Mouse (Mus musculus) CH12.LX (cell line): ENCODE measurements around the gene Smc4. TPM values are rescaled to one million over a fixed set of nuclear protein-coding genes. Genes with fewer than 3 reads are reported as not detected.

ENCODE experiments used
- DNase-seq: peaks from one replicate; pipeline ENCODE4 v3.0.0-alpha.2; 2013; ENCODE audit errors: extremely low read depth
- H3K27ac ChIP-seq: 2 replicates; pipeline ENCODE4 v1.5.1; 2012; ENCODE audit warnings: low read depth, mild to moderate bottlenecking, control low read depth, moderate library complexity; ENCODE audit not compliant: insufficient read depth
- H3K27me3 ChIP-seq: replicated peaks from 2 replicates; pipeline ENCODE3; 2012; ENCODE audit warnings: inconsistent platforms
- H3K36me3 ChIP-seq, 2 experiments: replicated peaks in 1 of 2; 2 replicates each; pipeline versions ENCODE3 to v1.6.1; 2012; ENCODE audit warnings: inconsistent platforms in 1 of 2, low read length in 1 of 2, mild to moderate bottlenecking in 1 of 2, mixed read lengths in 1 of 2, moderate library complexity in 1 of 2; ENCODE audit not compliant: control insufficient read depth in 1 of 2, insufficient read depth in 1 of 2
- H3K4me1 ChIP-seq, 2 experiments: 2 replicates each; pipeline ENCODE4 v1.6.1; 2012; ENCODE audit warnings: inconsistent platforms in 1 of 2, moderate library complexity in 1 of 2; ENCODE audit not compliant: insufficient read depth in 2 of 2, control insufficient read depth in 1 of 2
- H3K4me2 ChIP-seq: 2 replicates; pipeline ENCODE4 v1.6.1; 2012; ENCODE audit warnings: low read depth, mild to moderate bottlenecking, control low read depth; ENCODE audit not compliant: poor library complexity, insufficient read depth, severe bottlenecking
- H3K4me3 ChIP-seq, 3 experiments: fragments of 150-350 bp in 1 of 3; sonication (generic) in 1 of 3; replicated peaks in 1 of 3; 2 replicates each; pipeline versions ENCODE3 to v1.5.1; 2011 to 2012; ENCODE audit warnings: low read depth in 2 of 3, low read length in 2 of 3, mild to moderate bottlenecking in 2 of 3, moderate library complexity in 2 of 3, control low read depth in 1 of 3, improper control_type of control experiment in 1 of 3, inconsistent platforms in 1 of 3, mixed read lengths in 1 of 3; ENCODE audit not compliant: poor library complexity in 1 of 3
- H3K79me2 ChIP-seq: replicated peaks from 2 replicates; pipeline ENCODE4 v1.6.1; 2012; ENCODE audit warnings: mild to moderate bottlenecking, moderate library complexity; ENCODE audit not compliant: control insufficient read depth, poor library complexity, insufficient read depth, severe bottlenecking; ENCODE audit errors: extremely low read depth
- H3K9ac ChIP-seq: 2 replicates; pipeline ENCODE4 v1.6.1; 2012; ENCODE audit warnings: low read depth, mild to moderate bottlenecking, control low read depth, moderate library complexity; ENCODE audit not compliant: insufficient read depth
- H3K9me3 ChIP-seq: replicated peaks from 2 replicates; pipeline ENCODE3; 2012; ENCODE audit warnings: low read length, inconsistent platforms, mixed read lengths
- CHD1 ChIP-seq: IDR thresholded peaks from 2 replicates; pipeline ENCODE4 v1.6.1; 2012; ENCODE audit warnings: low read depth, low read length, improper control_type of control experiment, inconsistent platforms
- ELF1 ChIP-seq: IDR thresholded peaks from 2 replicates; pipeline ENCODE4 v1.6.1; 2014; ENCODE audit warnings: low read depth, mild to moderate bottlenecking, inconsistent platforms, low read length, improper control_type of control experiment
- ETS1 ChIP-seq: conservative IDR thresholded peaks from 2 replicates; pipeline ENCODE4 v1.6.1; 2012; ENCODE audit warnings: low read depth, mild to moderate bottlenecking, inconsistent platforms, low read length, improper control_type of control experiment, moderate library complexity
- HCFC1 ChIP-seq: IDR thresholded peaks from 2 replicates; pipeline ENCODE4 v1.6.1; 2012; ENCODE audit warnings: low read depth, mild to moderate bottlenecking, inconsistent platforms, low read length, improper control_type of control experiment
- JUN ChIP-seq: IDR thresholded peaks from 2 replicates; pipeline ENCODE4 v1.6.1; 2011; ENCODE audit warnings: low read depth, mild to moderate bottlenecking, low read length, improper control_type of control experiment, moderate library complexity; ENCODE audit not compliant: insufficient read depth
- KAT2A ChIP-seq: IDR thresholded peaks from 2 replicates; pipeline ENCODE4 v1.6.1; 2012; ENCODE audit warnings: low read length, improper control_type of control experiment, inconsistent platforms; ENCODE audit not compliant: insufficient replicate concordance
- MAZ ChIP-seq: IDR thresholded peaks from 2 replicates; pipeline ENCODE4 v1.6.1; 2012; ENCODE audit warnings: low read depth, mild to moderate bottlenecking, inconsistent platforms, low read length, improper control_type of control experiment, moderate library complexity
- MEF2A ChIP-seq: IDR thresholded peaks from 2 replicates; pipeline ENCODE4 v1.6.1; 2014; ENCODE audit warnings: low read depth, mild to moderate bottlenecking, inconsistent platforms, low read length, improper control_type of control experiment, borderline replicate concordance
- NELFE ChIP-seq: IDR thresholded peaks from 2 replicates; pipeline ENCODE4 v1.6.1; 2011; ENCODE audit warnings: low read depth, low read length, improper control_type of control experiment
- NRF1 ChIP-seq: IDR thresholded peaks from 2 replicates; pipeline ENCODE4 v1.6.1; 2014; ENCODE audit warnings: low read depth, mild to moderate bottlenecking, inconsistent platforms, low read length, improper control_type of control experiment, moderate library complexity
- POLR2A ChIP-seq: IDR thresholded peaks from 2 replicates; pipeline ENCODE4 v1.6.1; 2011; ENCODE audit warnings: low read depth, mild to moderate bottlenecking, improper control_type of control experiment, low read length
- RAD21 ChIP-seq: IDR thresholded peaks from 2 replicates; pipeline ENCODE4 v1.6.1; 2011; ENCODE audit warnings: low read depth, mild to moderate bottlenecking, low read length, improper control_type of control experiment, moderate library complexity
- SIN3A ChIP-seq: IDR thresholded peaks from 2 replicates; pipeline ENCODE4 v1.6.1; 2012; ENCODE audit warnings: low read length, improper control_type of control experiment, inconsistent platforms
- UBTF ChIP-seq: IDR thresholded peaks from 2 replicates; pipeline ENCODE4 v1.6.1; 2012; ENCODE audit warnings: low read depth, mild to moderate bottlenecking, inconsistent platforms, low read length, improper control_type of control experiment, moderate library complexity
- USF1 ChIP-seq: IDR thresholded peaks from 2 replicates; pipeline ENCODE4 v1.6.1; 2014; ENCODE audit warnings: low read depth, mild to moderate bottlenecking, inconsistent platforms, low read length, improper control_type of control experiment
- USF2 ChIP-seq: conservative IDR thresholded peaks from 2 replicates; pipeline ENCODE4 v1.6.1; 2011; ENCODE audit warnings: low read depth, low read length, improper control_type of control experiment
- ZKSCAN1 ChIP-seq: IDR thresholded peaks from 2 replicates; pipeline ENCODE4 v1.6.1; 2012; ENCODE audit warnings: low read depth, inconsistent platforms, low read length, improper control_type of control experiment, borderline replicate concordance
- ZMIZ1 ChIP-seq: IDR thresholded peaks from 2 replicates; pipeline ENCODE4 v1.6.1; 2012; ENCODE audit warnings: low read depth, mild to moderate bottlenecking, inconsistent platforms, low read length, improper control_type of control experiment
- ZNF384 ChIP-seq: IDR thresholded peaks from 2 replicates; pipeline ENCODE4 v1.6.1; 2012; ENCODE audit warnings: low read depth, low read length, improper control_type of control experiment, inconsistent platforms
- dilution Hi-C: fragments of 300-500 bp; cut with MboI; formaldehyde crosslinking; loops from 2 replicates; pipeline ENCODE4 v1.14.3; 2020; ENCODE audit warnings: low sequenced_read_pairs; ENCODE audit not compliant: extremely low pct_unique_long_range_greater_than_20kb, extremely low pct_ligation_motif_present
- in situ Hi-C: fragments of 300-500 bp; cut with MboI; formaldehyde crosslinking; loops from 3 replicates; pipeline ENCODE4 v1.14.3; 2019; ENCODE audit warnings: low sequenced_read_pairs, low pct_ligation_motif_present, low pct_unique_long_range_greater_than_20kb, mixed read lengths
- polyA plus RNA-seq: library from polyadenylated mRNA; unstranded; fragments of >175 nt; gene quantifications from 2 replicates; pipeline ENCODE4 v1.2.1, GENCODE M21; 2012; ENCODE audit warnings: low read depth; ENCODE audit not compliant: insufficient read length
- total RNA-seq, 2 experiments: library from RNA; depleted of rRNA; stranded (reverse); fragments of 300-350 nt in 1 of 2; fragments of >200 nt in 1 of 2; gene quantifications; 2 replicates each; pipeline ENCODE4 v1.2.3; 2012 to 2014

Smc4 gene
- total and polyA plus RNA-seq, 3 experiments = 57.2 to 140 (median 116) TPM

DNA sequence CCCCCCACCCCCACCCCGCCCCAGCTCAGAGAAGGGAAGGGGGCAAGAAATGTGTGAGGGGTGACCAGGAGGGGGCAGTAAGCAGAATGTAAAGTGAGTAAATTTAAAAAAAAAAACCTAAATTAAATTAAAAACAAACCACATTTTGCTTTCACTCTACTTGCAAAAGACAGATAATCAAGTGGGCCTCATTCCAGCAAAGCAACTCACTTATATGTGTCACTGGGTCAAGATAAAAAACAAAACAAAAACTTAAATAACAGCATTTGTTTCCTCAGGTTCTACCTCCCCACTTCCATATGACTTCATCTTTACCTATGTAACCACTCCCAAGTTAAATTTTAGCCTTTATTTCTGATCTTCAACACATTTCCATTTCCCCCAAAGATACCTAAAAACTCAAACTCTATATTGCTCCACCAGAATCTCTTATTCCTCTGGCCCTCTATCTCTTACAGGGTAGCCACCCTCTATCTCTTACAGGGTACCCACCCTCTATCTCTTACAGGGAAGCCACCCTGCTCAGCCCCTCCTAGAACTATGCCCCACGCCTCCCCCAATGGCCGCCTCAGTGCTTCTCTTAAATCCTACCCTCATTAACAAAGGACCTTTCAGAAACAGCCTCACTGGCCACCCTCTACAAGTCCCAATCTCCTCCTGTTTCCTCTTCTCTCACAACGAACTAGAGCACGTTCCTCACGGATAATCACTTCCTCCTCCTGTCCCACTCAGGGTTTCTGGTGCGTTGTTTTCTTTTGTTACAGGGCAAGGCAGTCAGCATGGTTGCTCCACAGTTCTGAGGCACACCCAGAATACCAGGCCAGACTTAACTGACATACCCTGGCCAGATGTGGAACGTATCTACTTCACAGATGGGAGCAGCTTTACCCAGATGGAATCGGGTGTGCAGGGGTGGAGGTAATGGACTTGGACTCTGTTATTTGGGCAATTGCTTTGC, 28.7 kb upstream of the Smc4 start:
- dilution Hi-C loops = no loop called here
- Histone ChIP-seq H3K79me2 (no peaks in the 10 kb centered on the region), H3K27ac (no peak overlapping the region), H3K27me3 (no peaks in the 10 kb centered on the region), H3K4me1 (peaks cover 10 to 27% of the 10 kb centered on the region in 2 experiments), H3K36me3 (peaks cover 4 to 25% of the 10 kb centered on the region in 2 experiments)
- DNase-seq = no peak
- TF ChIP-seq MEF2A = no peak
- TF ChIP-seq ZNF384 = peak; percentile 46
- TF ChIP-seq, all 38 proteins: peak for 1
- in situ Hi-C loops = no loop called here
- no peak overlapping the region for H3K4me3 ChIP-seq
- H3K9me3 ChIP-seq = no peaks in the 10 kb centered on the region
- H3K4me2 ChIP-seq = no peak overlapping the region
- H3K9ac ChIP-seq = no peak overlapping the region

GRCm38 (mm10) chr3:68977696-68978095, 26.8 kb upstream of the Smc4 start:
- Histone ChIP-seq H3K4me3 (no peak overlapping the region), H3K9me3 (no peaks in the 10 kb centered on the region), H3K4me1 (peaks cover 15 to 36% of the 10 kb centered on the region in 2 experiments), H3K4me2 (no peak overlapping the region), H3K27me3 (no peaks in the 10 kb centered on the region), H3K36me3 (peaks cover 4 to 21% of the 10 kb centered on the region in 2 experiments), H3K9ac (no peak overlapping the region), H3K79me2 (no peaks in the 10 kb centered on the region), H3K27ac (no peak overlapping the region)
- TF ChIP-seq MAZ (no peak), UBTF (no peak), HCFC1 (no peak), NRF1 (no peak), RAD21 (no peak), ETS1 (no peak), USF2 (no peak), ZKSCAN1 (no peak), POLR2A (no peak), ZMIZ1 (no peak), CHD1 (no peak), SIN3A (no peak), NELFE (no peak), KAT2A (no peak), JUN (no peak), USF1 (no peak), ELF1 (no peak)
- DNase-seq = no peak
- dilution Hi-C loops = no loop called here
- in situ Hi-C loops = no loop called here
